Mouse (Mus musculus) cortical plate, adult 2 months (tissue): Measurements from ENCODE around the gene Ubl5.

Experiments
- CTCF ChIP-seq: fragments of 200-500 bp; IDR thresholded peaks from 2 replicates; pipeline ENCODE4 v1.5.1; 2011; ENCODE audit warnings: mild to moderate bottlenecking, control low read depth, low read length; ENCODE audit not compliant: insufficient read depth; ENCODE audit errors: extremely low read depth
- POLR2A ChIP-seq: fragments of 200-500 bp; IDR thresholded peaks from 2 replicates; pipeline ENCODE4 v1.6.1; 2011; ENCODE audit warnings: mild to moderate bottlenecking, low read length, control low read depth; ENCODE audit not compliant: insufficient read depth; ENCODE audit errors: extremely low read depth

DNA sequence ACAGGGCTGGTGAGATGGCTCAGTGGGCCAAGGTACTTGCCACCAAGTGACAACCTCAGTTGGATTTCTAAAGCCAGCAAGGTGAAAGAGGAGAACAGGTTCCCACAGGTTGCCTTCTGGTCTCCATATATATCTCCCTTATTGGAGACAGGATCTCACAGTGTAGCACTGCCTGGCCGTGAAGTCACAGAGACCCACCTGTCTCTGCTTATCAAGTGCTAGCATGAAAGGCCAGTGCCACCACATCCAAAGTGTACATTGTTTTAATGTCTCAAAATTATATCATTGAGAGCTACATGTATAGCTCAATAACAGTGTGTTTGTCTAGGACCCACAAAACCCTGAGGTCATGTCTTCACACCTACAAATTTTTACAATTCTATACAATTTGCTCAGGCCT is 36.4 kb upstream of the Ubl5 start:
- no peak for TF ChIP-seq CTCF
- TF ChIP-seq POLR2A = no peak
